Mouse (Mus musculus): ENCODE data around the gene Hs6st3. TPM values are rescaled to one million over a fixed set of nuclear protein-coding genes. Genes with fewer than 3 reads are reported as not detected.
"Not testable (repeated sequence)": the region's sequence is repeated elsewhere in the genome, so short reads cannot be mapped to it uniquely, and the experiment has no call there.

The Hs6st3 gene
- total RNA-seq, 2 experiments from 2014 or later, result 1.4 to 1.6 TPM

GRCm38 (mm10) chr14:119451594-119451993 is 313.5 kb downstream of the Hs6st3 start:
- DNase-seq, result no peak

DNA sequence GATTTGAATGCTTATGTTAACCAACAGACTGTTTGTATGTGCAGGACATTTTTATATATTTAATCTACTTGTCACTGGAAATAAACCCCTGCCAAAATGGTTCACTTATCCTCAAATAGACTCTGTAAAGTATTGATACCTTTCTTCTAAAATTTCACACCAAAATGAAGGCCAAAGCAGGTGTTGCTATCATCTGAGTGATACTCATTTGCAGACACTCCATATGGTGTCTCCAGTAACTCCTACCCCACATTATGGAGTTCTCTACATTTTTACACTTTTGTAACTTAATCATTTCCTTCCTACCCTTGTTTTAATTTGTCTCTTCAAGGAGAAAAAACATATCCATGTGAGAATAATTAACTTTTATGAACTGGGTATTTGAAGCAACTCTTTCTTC is 314.2 kb downstream of the Hs6st3 start:
- no peak for DNase-seq

DNA sequence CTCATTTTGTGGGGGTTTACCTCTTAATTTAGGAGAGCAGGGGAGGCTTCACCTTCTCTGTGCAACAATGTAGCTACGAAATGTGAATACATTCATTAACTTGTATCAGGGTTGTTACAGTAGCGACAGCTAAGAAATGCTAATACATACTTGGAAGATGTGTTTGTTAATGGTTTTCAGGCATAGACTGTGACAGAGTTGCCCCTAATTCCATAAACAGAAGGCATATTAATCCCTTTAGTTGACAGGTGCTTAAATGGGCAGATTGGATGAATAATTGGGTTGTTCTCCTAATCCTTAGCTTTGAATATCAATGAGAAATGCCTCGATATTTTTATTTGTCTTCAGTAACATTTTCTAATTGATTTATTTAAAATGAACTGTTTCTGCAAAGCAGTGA is 314.7 kb downstream of the Hs6st3 start:
- DNase-seq, result no peak

DNA sequence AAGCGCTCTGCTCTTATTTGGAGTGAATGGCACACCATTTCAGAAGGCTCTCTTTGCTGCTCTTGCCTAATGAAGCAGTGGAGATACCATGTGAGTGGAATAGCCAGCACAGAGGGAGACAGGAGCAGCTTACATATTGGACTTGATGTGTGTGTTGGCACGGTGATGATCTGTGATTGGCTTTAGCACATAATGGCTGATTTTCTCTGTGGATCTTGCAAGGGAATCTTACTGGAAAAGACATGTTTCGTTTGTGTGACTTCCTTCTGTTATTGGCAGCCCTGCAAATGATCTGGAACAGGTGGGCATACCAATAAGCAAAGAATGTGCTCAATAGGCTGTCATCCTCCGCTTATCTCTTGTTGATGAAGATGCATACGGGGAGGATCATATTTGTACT is 326.2 kb downstream of the Hs6st3 start:
- DNase-seq, result no peak

DNA sequence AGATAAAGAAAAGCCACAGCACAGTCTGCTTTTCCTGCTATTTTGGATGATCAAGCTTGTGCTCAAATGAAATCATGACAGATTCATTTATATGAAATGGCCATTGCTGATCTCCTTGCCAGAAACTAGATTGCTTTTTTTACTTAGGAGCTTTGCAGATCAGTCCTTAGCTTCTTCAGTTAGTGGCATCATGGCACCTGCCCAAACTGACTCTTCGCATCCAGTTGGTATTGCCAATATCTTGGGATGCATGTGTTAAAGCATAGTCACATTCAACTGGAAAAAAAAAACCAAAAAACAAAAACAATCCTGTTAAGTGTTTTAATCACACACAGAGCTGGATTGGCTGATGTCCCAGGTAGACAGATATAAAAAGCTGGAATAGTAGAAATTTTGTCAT is 326.7 kb downstream of the Hs6st3 start:
- DNase-seq, result no peak

DNA sequence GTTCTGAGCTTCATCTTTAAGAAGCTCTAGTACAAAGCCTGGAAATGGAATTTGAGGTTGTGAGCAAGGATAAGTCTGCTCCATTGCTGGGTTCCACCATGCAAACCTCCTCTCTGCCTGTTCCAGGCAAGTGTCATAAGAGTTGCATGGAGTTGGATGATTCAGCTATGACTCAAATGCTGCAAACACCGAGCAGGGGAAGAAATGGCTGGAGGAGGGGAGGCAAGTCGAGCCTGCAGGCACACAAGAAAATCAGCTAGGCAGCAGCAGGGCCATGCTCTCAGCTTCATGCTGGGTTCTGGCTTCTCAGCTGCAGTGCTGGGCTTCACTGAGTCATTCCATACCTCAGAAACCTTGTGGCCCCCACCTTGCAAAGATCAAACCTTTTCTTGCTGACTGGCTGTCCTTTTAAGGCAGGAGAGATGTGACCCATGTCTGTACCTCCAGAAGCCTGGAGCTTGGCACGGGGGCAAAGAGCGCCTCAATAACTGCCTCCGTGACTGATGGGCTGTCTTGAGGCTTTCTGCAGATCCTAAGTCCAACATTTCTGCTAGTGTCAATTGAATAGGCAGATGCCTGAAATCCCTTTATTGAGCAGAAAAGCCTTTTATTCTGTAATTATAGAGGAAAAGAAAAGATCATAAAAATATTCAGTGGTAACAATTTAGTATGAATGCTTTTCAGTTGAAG is 328.9 kb downstream of the Hs6st3 start:
- peak; percentile 13 for DNase-seq

DNA sequence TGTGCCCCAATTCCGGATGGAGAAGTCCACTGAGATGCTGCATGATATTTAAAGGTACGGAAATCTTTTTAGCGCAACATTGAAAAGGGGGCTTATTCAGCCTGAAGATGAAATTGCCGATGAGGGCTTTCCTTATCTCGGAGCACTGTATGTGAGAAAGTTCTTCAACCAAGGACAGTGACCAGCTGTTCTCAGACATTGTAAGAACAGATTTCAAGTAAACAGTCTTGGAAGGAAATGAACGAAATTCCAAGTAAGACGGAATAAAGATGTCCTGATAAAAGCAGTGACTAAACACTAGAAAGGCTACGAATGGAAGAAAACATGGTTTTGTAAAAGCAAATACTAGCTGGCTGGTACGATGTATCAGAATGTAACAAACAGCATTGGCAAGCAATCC is 338.4 kb downstream of the Hs6st3 start:
- DNase-seq, result no peak

DNA sequence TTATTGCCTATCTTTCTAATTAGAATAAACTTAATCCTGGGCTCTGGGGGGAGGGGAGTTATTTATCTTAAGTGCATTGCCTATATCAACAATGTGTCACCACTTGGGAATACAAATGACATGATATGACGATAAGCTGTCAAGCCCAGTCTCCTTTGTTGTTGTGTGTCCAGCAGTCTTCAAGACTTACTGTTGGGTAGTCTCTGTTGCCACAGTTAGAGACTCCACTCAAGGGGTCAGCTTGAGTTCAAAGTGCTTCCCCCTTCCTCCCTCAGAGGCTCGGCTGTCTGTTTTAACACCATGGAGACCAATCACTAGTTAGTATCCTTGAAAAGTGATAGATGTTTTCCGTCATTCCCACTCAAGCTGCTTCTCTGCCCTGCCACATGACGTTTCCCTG is 339.7 kb downstream of the Hs6st3 start:
- no peak for DNase-seq

DNA sequence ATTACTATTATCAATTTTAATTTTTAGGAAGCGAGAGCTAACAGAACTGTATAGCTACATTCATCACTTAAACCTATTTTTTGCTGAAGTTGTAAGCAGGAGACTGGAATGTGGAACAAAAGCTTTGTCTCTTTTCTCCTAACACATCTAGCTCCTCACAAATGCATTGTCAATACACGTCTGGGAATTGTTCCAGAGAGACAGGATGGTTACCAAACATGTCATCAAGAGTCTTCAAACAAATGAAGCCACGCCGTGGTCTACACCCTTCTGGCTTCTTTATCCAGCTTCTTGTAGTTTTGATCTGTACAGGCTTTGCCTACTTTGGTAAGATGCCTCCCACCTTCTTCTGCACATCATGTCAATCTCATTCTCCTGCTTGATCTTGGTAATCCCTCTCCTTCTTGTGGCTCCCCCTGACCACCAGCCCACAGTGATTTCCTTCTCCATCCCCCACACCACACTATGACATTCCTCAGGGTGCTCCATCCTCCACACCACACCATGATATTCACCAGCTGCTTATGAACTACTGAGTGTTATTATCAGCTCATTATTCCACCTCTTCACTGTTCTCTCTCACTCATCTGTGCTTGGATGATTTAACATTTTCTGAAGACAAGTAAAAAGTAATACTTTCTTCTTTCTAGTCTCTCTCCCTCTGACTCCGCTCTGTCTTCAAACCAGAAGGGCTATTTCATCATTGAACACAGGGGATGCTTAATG is 351.0 kb downstream of the Hs6st3 start:
- DNase-seq, result no peak

- DNase-seq, result no peak
Measured at GRCm38 (mm10) chr14:119520632-119521031, 382.5 kb downstream of the Hs6st3 start.

- no peak for DNase-seq
Measured at GRCm38 (mm10) chr14:119521056-119521455, 382.9 kb downstream of the Hs6st3 start.

DNA sequence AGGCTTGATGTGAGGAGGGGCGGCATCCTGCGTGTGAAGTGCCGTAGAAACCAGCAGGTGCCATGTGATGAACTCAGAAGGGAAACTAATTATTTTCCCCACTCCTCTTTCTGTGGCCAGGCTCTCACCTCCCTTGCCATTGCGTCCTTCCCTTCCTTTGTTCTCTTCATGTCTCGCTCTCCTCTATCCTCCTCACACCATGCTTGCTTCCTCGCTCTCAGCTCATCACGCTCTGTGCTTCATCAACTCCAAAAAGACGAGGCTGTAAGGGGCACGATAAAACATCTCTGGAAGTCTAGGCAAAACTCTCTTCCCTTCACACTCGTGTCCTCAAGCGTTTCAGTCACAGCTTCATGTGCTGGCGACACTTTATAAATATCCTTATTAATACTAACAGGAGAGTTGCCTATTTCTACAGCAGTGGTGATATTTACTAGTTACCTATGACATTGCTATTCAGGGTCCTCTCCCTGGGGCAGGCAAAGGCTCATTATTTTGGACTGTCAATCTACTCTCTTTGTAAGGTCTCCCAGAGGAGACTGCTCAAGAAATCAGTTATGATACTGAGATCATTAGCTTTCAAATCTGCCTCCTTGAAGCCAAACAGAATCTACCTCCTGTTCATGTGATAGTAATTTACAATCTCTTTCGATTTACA is 394.9 kb downstream of the Hs6st3 start:
- no peak for DNase-seq

- no peak for DNase-seq
Measured at GRCm38 (mm10) chr14:119540505-119540904, 402.4 kb downstream of the Hs6st3 start.

- DNase-seq, result peak; percentile 10
Measured at GRCm38 (mm10) chr14:119544596-119544995, 406.5 kb downstream of the Hs6st3 start.

- no peak for DNase-seq
Measured at GRCm38 (mm10) chr14:119558356-119558755, 420.2 kb downstream of the Hs6st3 start.

DNA sequence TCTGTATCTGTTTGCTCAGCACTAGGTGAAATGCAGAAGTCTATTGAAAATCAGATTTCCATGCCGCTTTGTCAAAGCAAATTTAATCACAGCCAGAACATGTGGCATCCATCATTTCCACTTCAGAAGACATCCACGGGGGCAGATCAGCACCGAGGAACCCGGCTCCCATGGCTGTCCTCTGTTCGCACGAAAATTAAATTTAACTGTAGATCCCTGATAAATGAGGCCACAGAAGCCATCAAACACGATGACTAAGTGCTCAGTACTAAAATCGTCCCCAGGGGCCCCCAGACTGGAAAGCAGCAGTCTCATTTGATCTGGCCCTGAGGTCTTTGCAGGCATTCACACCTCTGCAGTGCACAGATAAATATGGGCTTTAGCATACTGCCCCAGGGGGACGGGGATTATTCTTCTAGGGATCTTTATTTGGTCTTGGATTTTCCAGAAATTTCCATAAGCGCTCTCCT is 443.9 kb downstream of the Hs6st3 start:
- peak; percentile 20 for DNase-seq

DNA sequence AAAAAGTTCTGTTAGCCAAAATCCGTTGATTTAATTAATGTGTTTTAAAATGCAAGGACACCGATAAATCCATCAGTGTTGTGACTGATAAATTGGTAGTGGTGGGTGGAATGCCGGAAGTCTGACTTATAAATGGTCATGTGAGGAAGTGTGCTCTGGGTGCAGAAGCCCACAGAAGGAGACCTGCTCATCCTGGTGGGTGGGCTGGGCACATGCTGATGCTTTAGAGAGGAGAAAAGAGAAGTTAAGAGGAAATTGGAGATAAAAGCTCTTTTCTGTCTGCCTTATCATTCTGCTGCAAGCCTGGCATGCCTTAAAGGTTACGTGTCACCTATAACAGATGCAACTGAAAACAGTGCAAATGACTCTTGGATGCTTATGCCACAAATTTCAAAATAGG is 446.9 kb downstream of the Hs6st3 start:
- DNase-seq, result no peak

- not testable (repeated sequence) for DNase-seq
Measured at GRCm38 (mm10) chr14:119587365-119587764, 449.2 kb downstream of the Hs6st3 start.

DNA sequence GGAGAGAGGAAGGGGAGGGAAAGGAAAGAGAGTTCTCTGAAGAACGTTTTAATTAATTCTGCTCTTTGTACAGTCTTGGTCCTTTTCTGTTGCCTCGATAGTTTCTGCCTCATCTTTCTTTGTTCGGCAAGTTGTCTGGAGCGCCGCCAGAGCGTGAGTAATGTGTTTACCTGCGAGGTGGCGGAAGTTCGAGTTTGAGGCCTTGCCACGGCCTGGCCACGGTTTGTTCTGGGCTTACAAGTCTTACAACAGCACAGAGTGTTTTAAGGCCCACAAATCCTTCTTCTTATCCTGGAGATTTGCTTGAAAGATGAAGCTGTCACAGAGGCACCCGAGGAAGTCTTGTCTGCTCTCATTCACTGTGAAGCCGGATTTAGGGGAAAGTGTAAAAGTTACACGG is 466.2 kb downstream of the Hs6st3 start:
- peak; percentile 5 for DNase-seq

- DNase-seq, result no peak
Measured at GRCm38 (mm10) chr14:119612793-119613192, 474.7 kb downstream of the Hs6st3 start.

DNA sequence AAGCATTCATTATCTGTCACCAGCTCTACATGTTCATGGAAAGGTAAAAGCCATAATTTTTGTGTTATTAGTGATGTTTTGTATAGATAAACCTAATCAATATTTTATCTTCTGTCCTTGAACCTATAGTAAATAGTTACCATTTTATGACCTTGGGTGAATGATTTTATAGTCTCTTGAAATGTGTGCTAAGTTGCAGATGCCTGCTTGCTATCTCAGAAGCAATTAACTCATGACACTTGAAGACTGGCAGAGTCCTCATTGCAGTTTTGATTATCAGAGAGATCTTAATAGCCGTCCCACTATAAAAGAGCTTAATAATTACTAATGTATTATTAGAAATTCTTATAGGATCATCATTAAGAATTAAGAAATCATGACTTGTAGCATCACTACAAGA is 491.0 kb downstream of the Hs6st3 start:
- no peak for DNase-seq

DNA sequence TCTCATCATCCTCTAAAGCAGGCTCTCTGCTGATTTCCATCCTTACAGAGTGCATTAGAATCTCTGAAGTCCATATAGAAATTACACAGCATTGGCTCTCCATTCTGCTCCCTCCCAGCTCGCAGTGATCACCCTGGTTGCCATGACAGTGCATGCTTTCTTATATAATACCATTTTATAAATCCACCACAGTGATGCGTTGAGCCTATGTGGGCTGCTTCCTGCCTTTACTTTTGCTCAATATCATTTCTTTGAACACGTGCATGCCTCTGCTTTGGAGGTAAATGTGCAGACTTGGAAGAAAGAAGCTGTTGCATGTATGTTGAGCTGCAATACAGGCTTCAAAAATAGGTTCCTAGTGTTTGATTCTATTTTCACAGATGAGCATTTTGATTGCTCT is 494.9 kb downstream of the Hs6st3 start:
- DNase-seq, result no peak

GRCm38 (mm10) chr14:119633626-119634025 is 495.5 kb downstream of the Hs6st3 start:
- no peak for DNase-seq

Data from adrenal gland, postnatal 10 days (tissue).